Mouse (Mus musculus): Measurements from ENCODE around the gene Gcg. TPM values are rescaled to one million over a fixed set of nuclear protein-coding genes. Genes with fewer than 3 reads are reported as not detected.

Gene Gcg
- polyA plus RNA-seq, 2 experiments = 0.03 to 0.15 TPM

DNA sequence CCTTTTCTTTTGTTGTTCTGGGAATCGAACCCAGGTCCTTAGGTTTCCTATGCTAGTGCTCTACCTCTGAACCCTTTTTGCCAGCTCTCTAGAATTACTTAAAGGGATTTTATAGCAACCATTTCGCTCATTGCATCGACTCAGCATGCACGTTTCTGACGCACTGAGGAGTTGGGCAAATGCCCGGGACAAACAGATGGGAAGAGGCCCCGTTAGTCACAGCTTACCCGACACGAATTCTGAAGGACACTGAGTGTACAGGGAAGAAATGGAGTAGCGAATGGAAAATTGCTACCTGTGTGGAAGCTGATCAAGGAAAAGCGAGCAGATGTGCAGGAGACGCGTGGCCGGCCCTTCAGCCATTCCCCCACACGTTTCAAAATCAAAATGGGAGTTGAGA, 30.0 kb upstream of the Gcg start:
- WGBS (ENCODE audit: insufficient replicate concordance) = 80% methylated on average over 15 of the region's 15 CpGs
- Histone ChIP-seq H3K9ac (replicated peaks) (no peak overlapping the region), H3K36me3 (replicated peaks; ENCODE audit: control insufficient read depth, insufficient read depth, low read depth) (no peaks in the 10 kb centered on the region), H3K27me3 (ENCODE audit: control insufficient read depth, insufficient read depth, low read length) (no peaks in the 10 kb centered on the region; the same call in 1 of the 2 replicates), H3K4me2 (ENCODE audit: low read depth) (no peak overlapping the region), H3K4me1 (replicated peaks; ENCODE audit: control insufficient read depth in 2 of 2, insufficient read depth in 2 of 2, low read length in 1 of 2) (no peaks in the 10 kb centered on the region), H3K27ac (no peak overlapping the region), H3K4me3 (ENCODE audit: insufficient read depth in 1 of 2, low read depth in 2 of 2, low read length in 2 of 2) (no peak overlapping the region), H3K9me3 (ENCODE audit: control insufficient read depth, low read length) (no peaks in the 10 kb centered on the region)
- DNase-seq (ENCODE audit: low read depth in 3 of 3, low spot score in 3 of 3) (no peak), ATAC-seq (ENCODE audit: insufficient read depth) (no peak)
- TF ChIP-seq EP300 (IDR thresholded peaks at IDR 0.05; ENCODE audit: low read depth) (no peak), CTCF (IDR thresholded peaks at IDR 0.05; ENCODE audit: low read depth) (no peak)

DNA sequence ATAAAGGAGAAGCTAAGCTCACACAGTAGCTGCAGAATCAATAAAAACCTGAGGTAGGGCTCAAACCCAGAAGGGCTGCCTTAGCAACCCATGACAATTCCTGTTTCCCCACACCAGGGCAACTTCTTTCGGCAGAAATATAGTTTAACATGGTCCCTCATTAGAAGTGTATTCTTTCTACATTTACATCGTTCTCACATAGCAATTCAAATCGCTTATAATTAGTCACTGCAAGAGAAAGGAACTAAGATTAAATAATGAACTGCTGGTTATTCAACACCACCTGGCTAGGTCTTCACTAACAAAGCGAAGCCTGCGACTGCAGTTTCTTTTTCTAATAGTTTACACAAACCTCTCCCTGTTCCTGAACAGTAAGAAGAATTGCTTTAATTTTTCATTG, 23.7 kb upstream of the Gcg start:
- TF ChIP-seq CTCF (IDR thresholded peaks at IDR 0.05; ENCODE audit: low read depth) (no peak), EP300 (IDR thresholded peaks at IDR 0.05; ENCODE audit: low read depth) (no peak)
- no peaks in the 10 kb centered on the region for H3K4me1 ChIP-seq (replicated peaks; ENCODE audit: control insufficient read depth in 2 of 2, insufficient read depth in 2 of 2, low read length in 1 of 2)

GRCm38 (mm10) chr2:62506441-62506840, 23.0 kb upstream of the Gcg start:
- 60% methylated on average over 2 of the region's 2 CpGs for WGBS (ENCODE audit: insufficient replicate concordance)
- H3K9me3 ChIP-seq (ENCODE audit: control insufficient read depth, low read length) = no peaks in the 10 kb centered on the region
- no peak overlapping the region for H3K4me2 ChIP-seq (ENCODE audit: low read depth)
- no peaks in the 10 kb centered on the region for H3K4me1 ChIP-seq (replicated peaks; ENCODE audit: control insufficient read depth in 2 of 2, insufficient read depth in 2 of 2, low read length in 1 of 2)
- DNase-seq (ENCODE audit: low read depth in 3 of 3, low spot score in 3 of 3) (no peak), ATAC-seq (ENCODE audit: insufficient read depth) (no peak)
- no peak overlapping the region for H3K27ac ChIP-seq
- H3K27me3 ChIP-seq (ENCODE audit: control insufficient read depth, insufficient read depth, low read length) = no peaks in the 10 kb centered on the region
- TF ChIP-seq CTCF (IDR thresholded peaks at IDR 0.05; ENCODE audit: low read depth) (no peak), EP300 (IDR thresholded peaks at IDR 0.05; ENCODE audit: low read depth) (no peak)
- no peaks in the 10 kb centered on the region for H3K36me3 ChIP-seq (replicated peaks; ENCODE audit: control insufficient read depth, insufficient read depth, low read depth)
- no peak overlapping the region for H3K9ac ChIP-seq (replicated peaks)
- no peak overlapping the region for H3K4me3 ChIP-seq (ENCODE audit: insufficient read depth in 1 of 2, low read depth in 2 of 2, low read length in 2 of 2)

More for the DNA sequence above, 23.7 kb upstream of the Gcg start:
- Histone ChIP-seq H3K9ac (replicated peaks) (no peak overlapping the region), H3K27me3 (ENCODE audit: control insufficient read depth, insufficient read depth, low read length) (no peaks in the 10 kb centered on the region), H3K4me3 (ENCODE audit: insufficient read depth in 1 of 2, low read depth in 2 of 2, low read length in 2 of 2) (no peak overlapping the region), H3K36me3 (replicated peaks; ENCODE audit: control insufficient read depth, insufficient read depth, low read depth) (no peaks in the 10 kb centered on the region), H3K4me2 (ENCODE audit: low read depth) (no peak overlapping the region), H3K27ac (no peak overlapping the region), H3K9me3 (ENCODE audit: control insufficient read depth, low read length) (no peaks in the 10 kb centered on the region)
- WGBS (ENCODE audit: insufficient replicate concordance) = 73% methylated on average over 5 of the region's 5 CpGs
- ATAC-seq (ENCODE audit: insufficient read depth) (no peak), DNase-seq (ENCODE audit: low read depth in 3 of 3, low spot score in 3 of 3) (no peak)

DNA sequence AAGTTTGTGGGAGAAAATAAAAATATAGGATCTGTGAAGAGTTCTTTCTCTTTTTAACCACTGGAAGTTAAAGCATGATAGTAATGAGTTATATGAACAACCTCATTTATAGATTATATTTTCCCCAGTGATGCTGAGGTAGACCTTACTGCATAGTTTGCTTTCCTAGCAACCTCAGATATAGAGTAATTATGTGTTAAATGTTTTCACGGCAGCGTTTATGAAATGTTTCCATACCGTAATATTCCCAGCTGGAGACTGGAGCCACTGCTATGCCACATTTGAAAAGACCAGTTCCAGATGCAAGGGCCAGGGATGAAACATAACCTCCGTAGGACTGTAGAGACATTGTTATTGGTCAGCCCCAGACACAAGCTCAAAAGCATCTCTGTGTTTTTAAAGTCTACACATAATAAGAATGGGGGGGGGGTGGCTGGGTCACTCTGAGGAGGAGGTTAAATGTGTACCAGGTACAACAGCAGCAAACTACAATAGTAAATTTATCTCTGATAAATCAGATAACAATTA, 20.9 kb upstream of the Gcg start:
- no peaks in the 10 kb centered on the region for H3K27me3 ChIP-seq (ENCODE audit: control insufficient read depth, insufficient read depth, low read length)
- no peak overlapping the region for H3K9ac ChIP-seq (replicated peaks)
- TF ChIP-seq EP300 (IDR thresholded peaks at IDR 0.05; ENCODE audit: low read depth) (no peak), CTCF (IDR thresholded peaks at IDR 0.05; ENCODE audit: low read depth) (no peak)
- no peak overlapping the region for H3K4me2 ChIP-seq (ENCODE audit: low read depth)
- no peaks in the 10 kb centered on the region for H3K9me3 ChIP-seq (ENCODE audit: control insufficient read depth, low read length)
- H3K4me1 ChIP-seq (replicated peaks; ENCODE audit: control insufficient read depth in 2 of 2, insufficient read depth in 2 of 2, low read length in 1 of 2) = no peaks in the 10 kb centered on the region
- DNase-seq (ENCODE audit: low read depth in 3 of 3, low spot score in 3 of 3) (no peak), ATAC-seq (ENCODE audit: insufficient read depth) (no peak)
- no peaks in the 10 kb centered on the region for H3K36me3 ChIP-seq (replicated peaks; ENCODE audit: control insufficient read depth, insufficient read depth, low read depth)
- 74% methylated on average over 4 of the region's 4 CpGs for WGBS (ENCODE audit: insufficient replicate concordance)
- H3K27ac ChIP-seq = no peak overlapping the region
- H3K4me3 ChIP-seq (ENCODE audit: insufficient read depth in 1 of 2, low read depth in 2 of 2, low read length in 2 of 2) = no peak overlapping the region

- DNase-seq (ENCODE audit: low read depth in 3 of 3, low spot score in 3 of 3) = no peak
- ATAC-seq (ENCODE audit: insufficient read depth) = no peak
- H3K27ac ChIP-seq = no peak overlapping the region
- no peaks in the 10 kb centered on the region for H3K27me3 ChIP-seq (ENCODE audit: control insufficient read depth, insufficient read depth, low read length)
- no peak overlapping the region for H3K4me3 ChIP-seq (ENCODE audit: insufficient read depth in 1 of 2, low read depth in 2 of 2, low read length in 2 of 2)
- H3K9me3 ChIP-seq (ENCODE audit: control insufficient read depth, low read length) = no peaks in the 10 kb centered on the region
- TF ChIP-seq EP300 (IDR thresholded peaks at IDR 0.05; ENCODE audit: low read depth) (no peak), CTCF (IDR thresholded peaks at IDR 0.05; ENCODE audit: low read depth) (no peak)
- H3K36me3 ChIP-seq (replicated peaks; ENCODE audit: control insufficient read depth, insufficient read depth, low read depth) = no peaks in the 10 kb centered on the region
- WGBS (ENCODE audit: insufficient replicate concordance) = 55% methylated on average over 5 of the region's 5 CpGs
- H3K4me1 ChIP-seq (replicated peaks; ENCODE audit: control insufficient read depth in 2 of 2, insufficient read depth in 2 of 2, low read length in 1 of 2) = no peaks in the 10 kb centered on the region
- H3K9ac ChIP-seq (replicated peaks) = no peak overlapping the region
- H3K4me2 ChIP-seq (ENCODE audit: low read depth) = no peak overlapping the region
These were observed 19.9 kb upstream of the Gcg start for GRCm38 (mm10) chr2:62503326-62503725.

Data from liver, embryonic 14.5 days (tissue).